Mouse (Mus musculus): ENCODE data around the gene Ttn. TPM values are rescaled to one million over a fixed set of nuclear protein-coding genes. Genes with fewer than 3 reads are reported as not detected.

Gene Ttn
- polyA plus RNA-seq, 1 experiment: 0.16 TPM

DNA sequence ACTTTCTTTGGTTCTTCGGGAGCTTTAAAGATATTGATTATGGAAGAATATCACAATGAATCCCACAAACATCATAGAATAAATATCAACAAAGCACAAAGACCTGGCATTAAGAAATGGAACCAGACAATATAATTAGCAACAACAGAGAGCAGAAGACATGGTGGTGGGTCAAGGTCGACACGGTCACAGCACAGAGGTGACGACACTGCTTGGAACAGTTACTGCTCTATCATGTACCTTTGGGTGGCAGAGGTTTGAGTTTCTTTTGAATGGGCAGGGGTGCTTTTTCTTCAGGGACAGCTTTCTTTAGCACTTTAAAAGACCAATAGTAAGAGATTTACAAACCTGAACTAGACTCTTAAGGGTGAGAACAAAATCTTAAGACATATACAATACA, 132.3 kb downstream of the Ttn start:
- no peak for DNase-seq (ENCODE audit: low read depth)

- no peak for DNase-seq (ENCODE audit: low read depth)
These were observed 139.2 kb downstream of the Ttn start for GRCm38 (mm10) chr2:76843162-76843561.

- DNase-seq (ENCODE audit: low read depth): no peak
These were observed 161.9 kb downstream of the Ttn start for GRCm38 (mm10) chr2:76820472-76820871.

DNA sequence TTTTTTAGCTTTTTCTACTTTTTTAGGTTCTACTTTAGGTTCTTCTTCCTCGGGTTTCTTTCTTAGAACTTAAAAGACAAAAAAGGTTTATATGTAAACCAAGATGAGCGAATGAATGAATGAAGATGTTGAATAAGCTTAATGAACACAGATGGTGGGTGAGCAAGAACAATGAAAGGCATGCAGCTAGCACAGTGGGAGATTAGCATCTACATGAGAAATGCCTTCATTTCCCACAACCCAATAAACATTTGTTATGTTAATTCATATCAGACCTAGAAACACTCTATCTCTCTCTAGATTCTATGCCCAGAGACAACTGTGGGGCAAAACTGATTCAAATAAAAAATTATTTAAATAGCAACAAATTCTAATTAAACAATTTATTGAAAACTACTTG, 164.6 kb downstream of the Ttn start:
- DNase-seq (ENCODE audit: low read depth): no peak

DNA sequence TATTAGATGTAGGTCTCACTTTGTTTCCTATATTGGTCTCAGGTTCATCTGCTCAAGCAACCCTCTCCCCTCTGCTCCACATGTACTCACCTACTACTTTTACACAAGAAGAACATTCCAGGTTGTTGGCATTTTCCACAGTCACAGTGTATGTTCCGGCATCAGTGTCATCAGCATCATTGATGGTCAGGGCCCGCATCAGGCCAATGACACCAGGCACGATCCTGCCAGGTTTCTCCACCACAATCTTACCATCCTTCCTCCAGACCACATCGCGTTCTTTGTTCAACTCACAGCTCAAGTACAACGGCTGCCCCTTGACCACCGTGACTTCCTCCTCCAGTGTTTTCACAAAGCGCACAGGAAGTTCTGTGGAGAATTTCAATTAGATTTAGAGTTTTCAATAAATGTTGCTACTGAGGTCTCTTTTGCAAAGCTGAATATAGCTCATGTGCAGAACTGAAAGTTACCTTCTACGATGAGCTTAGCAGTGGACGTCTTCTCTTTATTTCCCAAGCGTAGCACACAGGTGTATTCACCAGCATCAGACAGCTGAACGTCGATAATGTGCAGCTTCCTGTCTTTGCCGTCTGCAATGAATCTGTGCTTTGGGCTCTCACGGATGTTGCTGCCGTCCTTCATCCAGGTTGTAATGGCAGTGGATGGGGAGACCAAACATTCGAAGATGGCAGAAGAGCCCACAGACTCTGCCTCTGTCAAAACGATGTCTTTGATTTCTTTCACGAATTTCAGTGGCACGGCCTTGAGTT, 168.1 kb downstream of the Ttn start:
- DNase-seq (ENCODE audit: low read depth): no peak

DNA sequence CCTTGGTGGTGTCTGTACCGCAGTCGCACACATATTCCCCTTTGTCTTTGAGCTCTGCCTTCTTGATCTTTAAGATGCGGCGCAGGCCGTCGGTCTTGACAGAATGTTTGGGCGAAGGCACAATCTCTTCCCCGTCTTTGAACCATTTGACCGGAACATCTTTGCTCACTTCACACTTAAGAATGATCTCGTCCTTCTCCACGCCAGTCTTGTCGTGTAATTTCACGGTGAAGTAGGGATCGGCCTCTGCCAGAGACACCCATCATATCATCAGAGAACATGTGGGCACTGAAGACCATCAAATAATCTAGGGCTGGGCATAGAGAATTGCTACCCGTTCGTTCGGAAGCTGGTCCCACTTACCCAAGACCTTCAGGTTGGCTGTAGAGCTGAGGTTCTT, 171.2 kb downstream of the Ttn start:
- DNase-seq (ENCODE audit: low read depth): no peak

GRCm38 (mm10) chr2:76808334-76808733, 174.0 kb downstream of the Ttn start:
- no peak for DNase-seq (ENCODE audit: low read depth)

DNA sequence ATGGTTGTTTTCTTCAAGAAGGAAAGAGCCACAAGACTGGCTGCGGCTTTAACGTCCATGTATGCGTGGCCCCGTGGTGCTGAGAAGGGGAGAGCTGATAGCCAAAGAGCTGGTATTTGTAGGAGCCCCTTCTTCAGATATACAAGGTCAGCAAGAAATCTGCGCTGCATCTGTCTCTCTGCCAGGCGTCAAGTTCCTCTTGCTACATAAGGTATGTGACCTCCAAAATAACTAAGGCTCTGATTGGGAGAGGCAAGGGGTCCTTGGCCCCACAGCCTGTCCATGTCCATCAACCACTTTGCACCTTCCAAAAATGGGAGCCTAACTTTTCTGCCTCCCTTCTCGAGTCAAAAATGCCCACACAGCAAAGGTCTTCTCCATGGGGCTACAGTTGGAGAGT, 175.1 kb downstream of the Ttn start:
- DNase-seq (ENCODE audit: low read depth): no peak

DNA sequence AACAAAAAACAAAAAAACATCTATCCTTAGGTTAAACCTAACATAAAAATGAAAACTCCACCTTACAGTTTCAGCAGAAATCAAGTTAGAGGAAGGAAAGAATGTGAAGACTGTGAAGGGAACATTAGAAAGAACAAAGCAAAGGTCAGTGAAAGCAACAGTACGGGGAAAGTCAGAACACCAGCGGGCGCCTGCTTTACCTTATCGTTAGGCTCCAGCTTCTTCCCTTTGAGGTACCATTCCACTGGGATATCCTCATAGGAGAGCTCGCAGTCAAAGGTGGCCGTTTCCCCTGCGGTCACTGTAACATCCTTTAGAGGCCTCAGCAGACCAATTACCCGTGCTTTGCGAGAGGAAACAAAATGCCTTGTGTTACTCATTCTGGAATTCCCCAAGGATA, 175.5 kb downstream of the Ttn start:
- DNase-seq (ENCODE audit: low read depth): no peak

DNA sequence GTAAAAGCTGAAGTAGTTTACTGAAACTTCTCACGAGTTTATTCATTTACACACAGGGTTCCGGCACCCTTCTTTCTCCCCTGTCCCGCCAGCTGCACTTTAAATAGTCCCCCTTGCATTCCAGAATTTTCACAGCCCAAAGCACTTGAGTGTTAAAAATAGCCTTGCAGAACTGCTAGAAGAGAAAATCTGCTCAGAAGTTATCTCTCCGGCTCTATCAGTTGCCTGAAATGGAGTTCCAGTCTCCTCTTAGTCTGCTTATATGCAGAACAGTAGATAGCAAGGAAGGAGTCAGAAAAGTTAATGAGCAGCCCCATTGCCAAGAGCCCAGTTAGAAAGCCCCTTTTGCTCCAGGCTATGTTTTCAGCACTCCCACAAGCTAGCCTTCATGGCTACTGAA, 176.0 kb downstream of the Ttn start:
- no peak for DNase-seq (ENCODE audit: low read depth)

- DNase-seq (ENCODE audit: low read depth): no peak
These were observed 177.0 kb downstream of the Ttn start for GRCm38 (mm10) chr2:76805191-76805892.

GRCm38 (mm10) chr2:76784171-76784570, 198.2 kb downstream of the Ttn start:
- no peak for DNase-seq (ENCODE audit: low read depth)

DNA sequence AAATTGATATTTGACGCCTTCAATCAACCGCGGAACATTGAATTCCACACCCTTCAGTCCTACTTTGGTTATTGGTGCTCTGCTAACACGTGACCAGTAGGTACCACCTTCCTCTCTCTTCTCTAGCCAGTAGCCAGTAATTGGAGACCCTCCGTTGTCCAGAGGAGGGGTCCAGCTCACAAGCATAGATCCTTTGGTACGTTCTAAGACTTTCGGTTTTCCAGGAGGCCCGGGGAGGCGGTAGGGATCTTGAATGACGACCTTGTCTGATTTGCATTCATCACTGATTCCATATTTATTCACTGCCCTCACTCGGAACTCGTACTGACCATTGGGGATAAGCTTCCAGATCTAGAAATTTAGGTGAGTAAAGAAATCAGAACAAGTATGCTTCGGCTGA, 201.6 kb downstream of the Ttn start:
- DNase-seq (ENCODE audit: low read depth): no peak

DNA sequence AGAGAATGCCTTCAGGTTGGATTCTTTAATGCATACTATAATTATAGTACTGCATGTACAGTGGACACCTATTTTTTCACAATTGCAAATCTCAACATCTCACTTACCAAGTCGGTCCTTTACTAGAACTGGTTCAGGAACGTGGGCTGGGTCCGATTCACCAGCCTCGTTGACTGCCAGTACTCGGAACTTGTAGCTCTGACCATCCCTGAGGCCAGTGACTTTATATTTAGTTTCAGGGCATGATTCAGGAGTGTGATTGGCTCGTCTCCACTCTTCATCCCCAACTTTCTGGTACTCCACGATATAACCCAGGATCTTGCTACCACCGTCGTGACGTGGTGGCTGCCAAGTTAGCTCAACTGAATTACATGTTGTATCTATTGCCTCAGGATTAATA, 212.5 kb downstream of the Ttn start:
- no peak for DNase-seq (ENCODE audit: low read depth)

DNA sequence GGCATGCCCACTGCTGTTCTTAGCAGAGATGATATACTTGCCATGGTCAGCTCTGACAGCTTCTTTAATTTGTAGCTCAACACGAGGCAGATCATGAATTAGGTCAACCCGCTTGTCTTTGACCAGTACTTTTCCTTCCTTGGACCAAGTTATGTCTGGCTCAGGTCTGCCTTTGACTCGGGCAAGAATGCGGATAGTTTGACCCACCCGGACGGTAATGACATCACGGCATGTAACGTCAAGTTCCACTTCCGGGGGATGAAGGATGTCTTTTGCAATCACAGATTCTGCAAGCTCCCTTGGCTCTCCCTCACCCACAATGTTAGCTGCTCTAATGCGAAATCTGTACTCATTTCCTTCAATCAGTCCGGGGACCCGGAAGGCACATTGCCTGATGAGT, 215.1 kb downstream of the Ttn start:
- DNase-seq (ENCODE audit: low read depth): no peak

DNA sequence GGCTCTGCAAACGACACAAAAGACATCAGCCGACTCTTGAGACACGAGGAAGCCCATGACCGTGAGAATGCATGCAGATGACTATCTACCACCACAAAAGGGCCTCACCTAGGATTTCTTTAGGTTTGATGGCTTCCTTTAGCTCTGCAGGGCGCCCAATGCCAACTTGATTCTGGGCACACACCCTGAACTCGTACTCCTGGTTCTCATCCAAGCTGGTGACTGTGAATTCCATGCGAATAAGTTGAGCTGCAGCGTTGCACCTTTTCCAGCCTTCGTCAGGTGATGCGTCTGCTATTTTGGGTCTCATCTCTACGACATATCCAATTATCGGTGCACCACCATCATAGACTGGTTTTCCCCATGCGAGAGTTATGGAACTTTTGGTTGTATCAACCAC, 217.8 kb downstream of the Ttn start:
- DNase-seq (ENCODE audit: low read depth): no peak

- no peak for DNase-seq (ENCODE audit: low read depth)
These were observed 220.2 kb downstream of the Ttn start for GRCm38 (mm10) chr2:76762154-76762553.

- no peak for DNase-seq (ENCODE audit: low read depth)
These were observed 225.9 kb downstream of the Ttn start for GRCm38 (mm10) chr2:76756461-76756860.

- no peak for DNase-seq (ENCODE audit: low read depth)
These were observed 230.4 kb downstream of the Ttn start for GRCm38 (mm10) chr2:76751993-76752392.

- DNase-seq (ENCODE audit: low read depth): no peak
These were observed 232.8 kb downstream of the Ttn start for GRCm38 (mm10) chr2:76749341-76750110.

GRCm38 (mm10) chr2:76748696-76749095, 233.7 kb downstream of the Ttn start:
- DNase-seq (ENCODE audit: low read depth): no peak

GRCm38 (mm10) chr2:76719650-76720049, 262.7 kb downstream of the Ttn start:
- DNase-seq (ENCODE audit: low read depth): no peak

DNA sequence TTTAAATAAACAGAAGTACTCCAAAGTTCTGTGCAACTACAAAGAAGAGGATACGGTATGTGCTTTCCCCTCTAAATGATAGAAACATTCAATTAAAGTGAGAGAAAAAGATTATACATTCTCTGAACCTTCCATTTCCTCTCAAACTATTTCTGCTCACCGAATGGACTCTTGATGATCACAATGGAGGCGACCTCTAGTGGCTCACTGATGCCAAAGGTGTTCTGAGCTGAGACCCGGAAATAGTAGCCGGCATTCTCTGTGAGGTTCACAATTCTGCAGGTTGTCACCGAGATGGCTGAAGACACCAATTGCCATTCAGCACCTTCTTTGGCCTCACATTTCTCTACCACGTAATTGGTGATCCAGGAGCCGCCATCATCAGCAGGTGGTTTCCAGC, 267.4 kb downstream of the Ttn start:
- DNase-seq (ENCODE audit: low read depth): no peak

All from gonadal fat pad, adult 2 months (tissue).